10 mouse cellular contexts compared by ENCODE assay signal in the genomic region with DNA sequence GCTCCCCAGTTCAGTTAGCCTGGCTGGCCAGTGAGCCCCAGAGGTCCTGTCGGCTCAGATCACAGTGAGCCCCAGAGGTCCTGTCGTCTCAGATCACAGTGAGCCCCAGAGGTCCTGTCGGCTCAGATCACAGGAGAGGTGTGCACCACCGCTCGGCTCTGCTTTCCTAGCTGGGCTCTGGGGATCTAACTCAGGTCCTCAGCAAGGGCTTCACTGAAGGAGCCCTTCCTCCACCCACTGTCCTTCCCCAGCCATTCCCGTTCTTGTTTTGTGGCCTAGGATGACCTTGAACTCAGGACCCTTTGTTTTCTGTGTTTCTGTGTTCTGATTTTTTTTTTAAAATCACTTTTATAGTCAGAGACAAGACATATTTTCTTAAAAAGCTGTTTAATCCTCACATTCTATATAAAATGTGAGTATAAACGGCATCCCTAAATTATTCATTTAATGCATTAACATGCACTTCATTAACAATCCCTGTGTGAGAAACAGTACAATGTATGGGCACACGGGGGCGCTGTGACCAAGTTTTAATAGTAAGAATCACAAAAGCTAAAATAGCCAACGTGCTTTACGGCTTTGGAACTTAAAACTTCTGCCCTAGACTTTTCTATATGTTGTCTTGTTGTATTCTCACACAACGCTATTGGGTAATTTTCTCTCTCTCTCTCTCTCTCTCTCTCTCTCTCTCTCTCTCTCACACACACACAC. TPM values are rescaled to one million over a fixed set of nuclear protein-coding genes. Genes with fewer than 3 reads are reported as not detected.
DNase-seq lines count a peak whose midpoint lies in the region; ATAC-seq and TF ChIP-seq lines count a peak whose summit lies in the region.
"Had no signal": no experiment of that assay in that cellular context is flagged by ENCODE, and none has a peak within 500 bp of the region (broad histone marks: within the 10 kb centered on the region; RNA-seq: fewer than 3 reads in every experiment).

No protein-coding gene starts in this region.

- no peak overlapping the region for H3K27ac ChIP-seq in liver, adult 2 months (replicated peaks; ENCODE audit: insufficient read depth, low read depth, low read length)
- H3K27ac ChIP-seq in liver, embryonic 12.5 days, result no peak overlapping the region
- no peak overlapping the region for H3K27ac ChIP-seq in left cerebral cortex, adult 2 months
- no peak overlapping the region for H3K27ac ChIP-seq in neural tube, embryonic 11.5 days (ENCODE audit: low read depth, low read length)
- H3K27ac ChIP-seq: heart, embryonic 13.5 days; stomach, embryonic 15.5 days had no signal

- H3K4me3 ChIP-seq in liver, adult 2 months (ENCODE audit: insufficient read depth, low read depth, low read length), result no peak overlapping the region
- H3K4me3 ChIP-seq in liver, embryonic 12.5 days, result no peak overlapping the region
- no peak overlapping the region for H3K4me3 ChIP-seq in left cerebral cortex, adult 2 months
- H3K4me3 ChIP-seq in neural tube, embryonic 11.5 days (ENCODE audit: low read depth, low read length), result no peak overlapping the region
- H3K4me3 ChIP-seq: heart, embryonic 13.5 days; stomach, embryonic 15.5 days had no signal

- no peaks in the 10 kb centered on the region for H3K79me2 ChIP-seq in liver, adult 2 months (ENCODE audit: control insufficient read depth, insufficient read depth, low read length)

- H3K36me3 ChIP-seq in liver, adult 2 months (ENCODE audit: control insufficient read depth, insufficient read depth, low read length), result no peaks in the 10 kb centered on the region
- H3K36me3 ChIP-seq in liver, embryonic 12.5 days, result no peaks in the 10 kb centered on the region
- no peaks in the 10 kb centered on the region for H3K36me3 ChIP-seq in neural tube, embryonic 11.5 days (ENCODE audit: control insufficient read depth, insufficient read depth, low read length)
- H3K36me3 ChIP-seq: heart, embryonic 13.5 days; stomach, embryonic 15.5 days had no signal

- H3K4me1 ChIP-seq in liver, adult 2 months (ENCODE audit: control insufficient read depth, insufficient read depth, low read length), result peaks cover 4% of the 10 kb centered on the region; the same call in 1 of the 2 replicates
- no peaks in the 10 kb centered on the region for H3K4me1 ChIP-seq in liver, embryonic 12.5 days
- no peaks in the 10 kb centered on the region for H3K4me1 ChIP-seq in neural tube, embryonic 11.5 days (ENCODE audit: control insufficient read depth, insufficient read depth, low read length)
- H3K4me1 ChIP-seq: heart, embryonic 13.5 days; stomach, embryonic 15.5 days had no signal

- TF ChIP-seq CTCF in liver, adult 2 months (IDR thresholded peaks at IDR 0.05; ENCODE audit: low read depth, low read length), result peak; percentile 19; the same call in 1 of the 2 replicates
- TF ChIP-seq CTCF in left cerebral cortex, adult 2 months (IDR thresholded peaks at IDR 0.05), result peak; percentile 81

- 42% methylated on average over 12 of the region's 12 CpGs for WGBS in liver, adult 2 months
- WGBS in liver, embryonic 12.5 days (ENCODE audit: insufficient replicate concordance), result 41% methylated on average over 12 of the region's 12 CpGs
- 49% methylated on average over 12 of the region's 12 CpGs for WGBS in neural tube, embryonic 11.5 days

- TF ChIP-seq POLR2A in liver, adult 2 months (IDR thresholded peaks at IDR 0.05; ENCODE audit: extremely low read depth, insufficient read depth, low read length), result no peak

- no peak for ATAC-seq in liver, embryonic 12.5 days
- ATAC-seq in neural tube, embryonic 11.5 days (ENCODE audit: insufficient read depth, low FRiP score, low TSS enrichment), result no peak

- peak; percentile 51 for DNase-seq in liver, adult 2 months (ENCODE audit: extremely low read depth, low read depth, low spot score)
- DNase-seq in R1 (ENCODE audit: low read depth, low spot score), result peak; percentile 75
- DNase-seq in cerebellum, postnatal 4 days (ENCODE audit: low spot score in 2 of 2), result peak; percentile 59 to 61
- peak; percentile 45 to 77 for DNase-seq in heart, postnatal 10 days
- peak; percentile 63 to 69 for DNase-seq in left cerebral cortex, adult 2 months (ENCODE audit: extremely low spot score in 1 of 2, low spot score in 2 of 2)
- DNase-seq in neural tube, embryonic 11.5 days (ENCODE audit: low spot score), result peak; percentile 61
- peak; percentile 39 to 62 for DNase-seq in thymus, postnatal 36 days

- H3K27me3 ChIP-seq in liver, adult 2 months (ENCODE audit: control insufficient read depth, insufficient read depth, low read length), result no peaks in the 10 kb centered on the region
- no peaks in the 10 kb centered on the region for H3K27me3 ChIP-seq in liver, embryonic 12.5 days (replicated peaks)
- H3K27me3 ChIP-seq in neural tube, embryonic 11.5 days (ENCODE audit: control insufficient read depth, insufficient read depth, low read length), result no peaks in the 10 kb centered on the region
- H3K27me3 ChIP-seq: heart, embryonic 13.5 days; stomach, embryonic 15.5 days had no signal

- H3K4me2 ChIP-seq in liver, embryonic 12.5 days, result no peak overlapping the region
- no peak overlapping the region for H3K4me2 ChIP-seq in neural tube, embryonic 11.5 days (ENCODE audit: low read depth)
- H3K4me2 ChIP-seq: heart, embryonic 13.5 days; stomach, embryonic 15.5 days had no signal

- intact Hi-C loops in heart, postnatal 10 days (cut with DNase I), result loop anchor here (5.0 to 10.0 kb wide), 3 partner anchors 244 to 657 kb away; no protein-coding TSS in a partner anchor
- intact Hi-C loops in left cerebral cortex, adult 2 months (cut with DNase I), result loop anchor here (1.0 to 5.0 kb wide), 3 partner anchors 243 to 664 kb away; no protein-coding TSS in a partner anchor

- H3K9me3 ChIP-seq in liver, embryonic 12.5 days (replicated peaks), result no peaks in the 10 kb centered on the region
- no peaks in the 10 kb centered on the region for H3K9me3 ChIP-seq in neural tube, embryonic 11.5 days (ENCODE audit: control insufficient read depth, low read length)
- H3K9me3 ChIP-seq: heart, embryonic 13.5 days; stomach, embryonic 15.5 days had no signal

- no peak overlapping the region for H3K9ac ChIP-seq in liver, adult 2 months (ENCODE audit: low read depth, low read length)
- no peak overlapping the region for H3K9ac ChIP-seq in liver, embryonic 12.5 days
- no peak overlapping the region for H3K9ac ChIP-seq in neural tube, embryonic 11.5 days (ENCODE audit: low read length)
- H3K9ac ChIP-seq: heart, embryonic 13.5 days; stomach, embryonic 15.5 days had no signal

RNA-seq across cellular contexts. Expression of gene Arl14, which starts 16.1 kb away (rescaled TPM):
- 0.09 TPM in 1 of 2 replicates, not detected in the other for total RNA-seq in liver, adult 2 months (2014; rRNA removed)
- polyA plus RNA-seq in liver, adult 2 months (2012; rRNA removed), result not detected in 2 replicates
- polyA plus RNA-seq in liver, embryonic 12.5 days (2016; fragmentation: Nextera tagmentation; extraction: Ambion mirVana), result not detected in 2 replicates
- total RNA-seq in heart, postnatal 10 days (2021), result not detected
- total RNA-seq in left cerebral cortex, adult 2 months (2021), result not detected
- not detected in 2 replicates for polyA plus RNA-seq in neural tube, embryonic 11.5 days (2014; fragmentation: Nextera tagmentation; extraction: Ambion mirVana)
- polyA plus RNA-seq: heart, embryonic 13.5 days had no signal
